Mouse (Mus musculus): ENCODE data around the gene Rhebl1.

DNA sequence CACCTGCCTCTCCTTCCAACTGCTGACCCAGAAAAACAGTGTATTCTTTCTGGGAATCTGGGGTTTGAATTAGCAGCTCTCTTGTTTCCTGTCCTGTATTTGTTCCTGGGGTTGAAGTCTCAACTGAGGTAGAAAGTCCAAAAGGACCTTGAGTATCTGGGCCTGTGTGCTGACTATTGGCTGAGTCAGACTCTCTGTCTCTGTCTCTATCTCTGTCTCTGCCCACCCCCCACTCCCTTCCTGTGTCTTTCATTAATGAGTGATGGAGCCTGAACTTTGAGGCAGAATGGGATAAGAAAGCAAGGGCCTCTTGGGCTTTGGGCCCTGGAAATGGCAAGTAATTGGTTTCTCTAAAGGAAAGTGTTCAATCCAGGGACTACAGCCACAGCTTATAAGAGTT is 10.7 kb downstream of the Rhebl1 start:
- TF ChIP-seq CTCF (IDR thresholded peaks at IDR 0.05; ENCODE audit: control insufficient read depth, insufficient read depth, low read length) (no peak), POLR2A (IDR thresholded peaks at IDR 0.05; ENCODE audit: borderline replicate concordance, control insufficient read depth, low read depth, low read length) (no peak)

All from bone marrow, adult 2 months (tissue).